Mouse (Mus musculus): Measurements from ENCODE around the gene Bcl2l14. TPM values are rescaled to one million over a fixed set of nuclear protein-coding genes. Genes with fewer than 3 reads are reported as not detected.

Bcl2l14 gene
- polyA plus RNA-seq, 1 experiment, result not detected

DNA sequence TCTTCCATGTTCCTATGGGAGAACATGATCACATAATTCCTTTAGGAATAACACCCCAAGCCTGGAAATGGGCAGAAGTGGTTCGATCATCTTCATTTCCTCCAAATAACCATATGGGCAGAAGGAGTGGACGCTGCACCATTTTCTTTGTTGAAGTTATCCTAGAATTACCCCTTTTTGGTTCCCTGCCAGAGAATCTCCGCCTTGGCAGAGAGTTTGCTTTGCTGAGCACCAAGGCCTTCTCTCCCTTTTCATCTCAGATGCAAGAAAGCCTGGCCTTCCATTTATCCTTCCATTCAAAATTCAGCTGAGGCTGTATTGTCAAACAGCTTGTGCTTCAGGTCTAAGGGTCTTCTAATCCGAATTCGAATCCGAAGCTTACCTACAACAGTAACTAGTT, 25.8 kb downstream of the Bcl2l14 start:
- Histone ChIP-seq H3K4me1 (peaks cover 6% of the 10 kb centered on the region), H3K27me3 (replicated peaks) (peaks cover 12% of the 10 kb centered on the region), H3K4me3 (replicated peaks) (no peak overlapping the region), H3K36me3 (replicated peaks; ENCODE audit: low read length) (no peaks in the 10 kb centered on the region), H3K9me3 (no peaks in the 10 kb centered on the region)
- TF ChIP-seq GATA1 (IDR thresholded peaks at IDR 0.05; ENCODE audit: borderline replicate concordance, low read length) (no peak), FLI1 (IDR thresholded peaks at IDR 0.05; ENCODE audit: low read length) (no peak)

DNA sequence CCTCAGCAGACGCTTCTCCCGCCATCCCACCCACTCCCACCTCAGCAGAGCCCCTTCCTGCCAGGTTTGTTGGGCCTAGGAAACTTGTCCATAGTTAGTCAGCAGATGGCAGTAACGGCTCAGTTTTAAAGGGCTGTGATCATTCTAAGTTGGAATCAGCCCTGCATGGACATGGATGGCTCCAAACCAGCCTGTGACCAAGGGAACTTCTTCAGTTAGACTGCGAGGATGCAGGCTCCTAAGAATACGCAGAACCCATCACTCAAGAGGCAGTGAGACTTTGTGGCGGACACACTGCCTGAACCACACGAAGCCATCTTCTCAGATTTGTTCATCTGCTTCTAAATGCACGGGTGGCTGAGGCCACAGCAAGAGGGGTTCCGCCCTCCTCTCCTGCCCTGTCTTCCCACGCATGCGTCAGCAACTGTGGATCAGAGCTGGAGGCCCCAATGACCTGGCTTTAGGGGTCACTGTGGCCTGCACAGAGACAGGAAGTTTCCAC, 29.1 kb downstream of the Bcl2l14 start:
- TF ChIP-seq FLI1 (IDR thresholded peaks at IDR 0.05; ENCODE audit: low read length), result no peak
- TF ChIP-seq GATA1 (IDR thresholded peaks at IDR 0.05; ENCODE audit: borderline replicate concordance, low read length), result no peak
- peak overlapping the region; percentile 18 for H3K4me3 ChIP-seq (replicated peaks)
- peaks cover 6% of the 10 kb centered on the region for H3K36me3 ChIP-seq (replicated peaks; ENCODE audit: low read length)
- peaks cover 5% of the 10 kb centered on the region for H3K27me3 ChIP-seq (replicated peaks)
- peaks cover 6% of the 10 kb centered on the region for H3K4me1 ChIP-seq
- H3K9me3 ChIP-seq, result peaks cover 9% of the 10 kb centered on the region

DNA sequence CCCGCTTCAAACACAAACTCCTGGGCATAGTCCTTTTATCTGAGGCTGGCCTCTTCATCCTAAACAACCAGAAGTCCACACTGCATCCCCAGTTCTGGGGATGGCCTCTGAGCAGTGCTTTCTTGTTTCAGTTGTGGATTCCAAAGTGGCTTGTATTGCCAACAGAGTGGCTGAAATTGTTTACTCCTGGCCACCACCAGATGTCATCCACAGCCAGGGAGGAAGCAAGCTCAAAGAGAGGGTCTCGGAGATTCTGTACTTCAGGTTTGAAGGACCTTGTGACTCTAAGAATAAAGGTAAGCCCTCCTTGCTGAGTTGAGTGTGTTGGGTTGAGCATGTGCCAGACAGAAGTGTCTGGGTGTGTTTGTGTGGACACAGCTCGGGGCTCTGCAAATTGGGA, 31.0 kb downstream of the Bcl2l14 start:
- no peak for TF ChIP-seq FLI1 (IDR thresholded peaks at IDR 0.05; ENCODE audit: low read length)
- no peak for TF ChIP-seq GATA1 (IDR thresholded peaks at IDR 0.05; ENCODE audit: borderline replicate concordance, low read length)
- peaks cover 9% of the 10 kb centered on the region for H3K9me3 ChIP-seq
- peaks cover 6% of the 10 kb centered on the region for H3K36me3 ChIP-seq (replicated peaks; ENCODE audit: low read length)
- peaks cover 22% of the 10 kb centered on the region for H3K4me1 ChIP-seq
- H3K27me3 ChIP-seq (replicated peaks), result peaks cover 5% of the 10 kb centered on the region
- H3K4me3 ChIP-seq (replicated peaks), result no peak overlapping the region

DNA sequence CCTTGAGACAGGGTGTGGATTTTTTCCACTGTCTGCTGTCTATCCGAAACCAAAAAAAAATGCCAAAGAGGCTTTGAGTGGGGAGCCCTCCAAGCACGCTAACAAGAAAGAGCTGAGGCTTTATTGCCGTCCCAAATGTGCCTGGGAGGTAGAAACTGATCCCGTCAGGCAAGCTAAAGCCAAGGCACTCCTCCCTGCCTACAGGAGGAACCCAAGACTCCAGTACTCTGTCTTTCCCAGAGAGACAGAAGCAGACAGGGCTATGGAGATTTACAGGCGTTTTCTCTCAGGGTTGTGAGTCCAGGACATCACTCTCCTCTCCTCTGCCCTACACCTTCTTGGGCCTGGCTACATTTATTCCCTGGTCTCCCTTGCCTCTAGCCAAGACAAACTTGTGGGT, 32.3 kb downstream of the Bcl2l14 start:
- H3K36me3 ChIP-seq (replicated peaks; ENCODE audit: low read length), result peaks cover 6% of the 10 kb centered on the region
- no peak overlapping the region for H3K4me3 ChIP-seq (replicated peaks)
- peaks cover 9% of the 10 kb centered on the region for H3K9me3 ChIP-seq

DNA sequence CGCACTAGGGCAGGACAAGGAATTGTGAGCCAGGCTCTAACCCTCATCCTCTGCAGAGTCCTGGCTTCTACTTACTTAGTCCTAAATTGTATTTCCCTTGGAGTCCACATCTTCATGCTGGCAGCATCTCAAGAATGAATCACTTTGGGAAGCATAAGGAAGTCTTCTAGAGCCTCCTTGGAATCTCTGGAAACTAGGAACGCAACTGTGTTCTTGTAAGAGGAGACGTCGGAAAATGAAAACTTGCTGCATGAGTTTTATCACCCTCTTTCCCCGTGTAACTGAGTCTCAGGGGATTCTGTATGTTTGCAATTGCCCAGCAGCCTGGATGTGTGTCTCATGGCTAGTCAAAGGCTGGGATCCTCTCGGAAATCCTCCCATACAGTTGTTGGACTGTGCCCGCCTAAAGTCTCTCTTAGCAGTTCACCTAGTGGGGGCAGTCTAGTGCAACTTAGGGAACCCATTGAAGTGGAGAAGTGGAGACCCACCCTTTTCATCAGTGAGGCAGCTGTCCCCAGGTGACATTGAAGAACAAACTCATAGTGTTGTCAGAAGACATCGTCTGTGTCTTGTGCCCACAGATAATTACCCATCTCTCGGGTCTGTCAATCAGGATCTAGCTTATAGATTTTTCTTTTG, 34.2 kb downstream of the Bcl2l14 start:
- Histone ChIP-seq H3K4me1 (peaks cover 49% of the 10 kb centered on the region), H3K36me3 (replicated peaks; ENCODE audit: low read length) (peaks cover 6% of the 10 kb centered on the region), H3K9me3 (peaks cover 9% of the 10 kb centered on the region), H3K27me3 (replicated peaks) (no peaks in the 10 kb centered on the region), H3K4me3 (replicated peaks) (no peak overlapping the region)
- no peak for TF ChIP-seq GATA1 (IDR thresholded peaks at IDR 0.05; ENCODE audit: borderline replicate concordance, low read length)
- no peak for TF ChIP-seq FLI1 (IDR thresholded peaks at IDR 0.05; ENCODE audit: low read length)

More for the DNA sequence above, 32.3 kb downstream of the Bcl2l14 start:
- Histone ChIP-seq H3K4me1 (peaks cover 35% of the 10 kb centered on the region), H3K27me3 (replicated peaks) (peaks cover 4% of the 10 kb centered on the region)
- TF ChIP-seq GATA1 (IDR thresholded peaks at IDR 0.05; ENCODE audit: borderline replicate concordance, low read length), result no peak
- TF ChIP-seq FLI1 (IDR thresholded peaks at IDR 0.05; ENCODE audit: low read length), result no peak

DNA sequence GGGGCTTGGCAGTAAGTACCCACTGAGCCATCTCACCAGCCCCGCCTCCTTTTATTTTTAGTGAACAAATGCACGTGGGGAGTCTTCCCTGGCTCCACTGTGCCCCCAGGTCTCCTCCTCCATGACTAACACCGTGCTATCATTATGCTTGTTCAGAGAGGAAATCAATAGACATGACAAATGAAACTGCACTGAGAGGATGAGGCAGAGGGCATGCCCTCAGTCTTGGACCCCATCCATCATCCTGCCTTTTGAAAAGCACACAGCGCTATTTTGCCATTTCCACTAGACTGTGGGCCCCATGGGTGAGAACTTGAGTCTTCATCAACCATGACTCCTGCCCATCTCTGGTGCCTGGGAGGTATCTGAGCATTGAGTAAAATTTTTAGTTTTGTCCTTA, 35.5 kb downstream of the Bcl2l14 start:
- peaks cover 15% of the 10 kb centered on the region for H3K9me3 ChIP-seq
- H3K27me3 ChIP-seq (replicated peaks), result no peaks in the 10 kb centered on the region
- H3K36me3 ChIP-seq (replicated peaks; ENCODE audit: low read length), result peaks cover 8% of the 10 kb centered on the region
- no peak for TF ChIP-seq FLI1 (IDR thresholded peaks at IDR 0.05; ENCODE audit: low read length)
- TF ChIP-seq GATA1 (IDR thresholded peaks at IDR 0.05; ENCODE audit: borderline replicate concordance, low read length), result no peak
- peaks cover 50% of the 10 kb centered on the region for H3K4me1 ChIP-seq
- H3K4me3 ChIP-seq (replicated peaks), result no peak overlapping the region

DNA sequence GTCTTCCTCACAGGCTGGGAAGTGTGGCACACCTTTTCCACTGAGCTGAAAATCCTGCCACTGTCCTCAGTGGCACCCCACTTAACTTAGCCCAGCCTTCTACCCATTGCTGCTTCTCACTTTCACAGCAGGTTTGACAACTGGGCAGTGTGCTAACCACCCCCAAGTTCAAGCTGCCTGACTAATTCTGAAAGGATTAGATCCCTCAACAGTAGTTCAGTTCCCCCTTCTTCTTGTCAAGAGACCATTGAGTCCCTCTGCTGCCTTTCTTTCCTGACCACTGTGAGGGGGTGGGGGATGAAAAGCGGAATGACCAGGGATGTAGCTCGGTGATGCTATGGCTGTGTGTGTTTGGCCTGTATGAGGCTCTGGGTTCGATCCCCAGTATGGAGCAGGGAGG, 37.2 kb downstream of the Bcl2l14 start:
- H3K27me3 ChIP-seq (replicated peaks), result peaks cover 1% of the 10 kb centered on the region
- peaks cover 9% of the 10 kb centered on the region for H3K9me3 ChIP-seq

GRCm38 (mm10) chr6:134434044-134434443, 37.9 kb downstream of the Bcl2l14 start:
- H3K27me3 ChIP-seq (replicated peaks), result peaks cover 3% of the 10 kb centered on the region
- H3K4me3 ChIP-seq (replicated peaks), result no peak overlapping the region
- H3K36me3 ChIP-seq (replicated peaks; ENCODE audit: low read length), result peaks cover 2% of the 10 kb centered on the region
- peaks cover 6% of the 10 kb centered on the region; the same call in 1 of the 2 replicates for H3K9me3 ChIP-seq
- peaks cover 56% of the 10 kb centered on the region for H3K4me1 ChIP-seq
- TF ChIP-seq FLI1 (IDR thresholded peaks at IDR 0.05; ENCODE audit: low read length) (no peak), GATA1 (IDR thresholded peaks at IDR 0.05; ENCODE audit: borderline replicate concordance, low read length) (no peak)

More for the DNA sequence above, 37.2 kb downstream of the Bcl2l14 start:
- no peak for TF ChIP-seq GATA1 (IDR thresholded peaks at IDR 0.05; ENCODE audit: borderline replicate concordance, low read length)
- no peak for TF ChIP-seq FLI1 (IDR thresholded peaks at IDR 0.05; ENCODE audit: low read length)
- no peak overlapping the region for H3K4me3 ChIP-seq (replicated peaks)
- peaks cover 2% of the 10 kb centered on the region for H3K36me3 ChIP-seq (replicated peaks; ENCODE audit: low read length)
- peaks cover 56% of the 10 kb centered on the region for H3K4me1 ChIP-seq

- Histone ChIP-seq H3K27me3 (replicated peaks) (peaks cover 11% of the 10 kb centered on the region), H3K9me3 (peaks cover 6% of the 10 kb centered on the region; the same call in 1 of the 2 replicates), H3K4me1 (peaks cover 63% of the 10 kb centered on the region), H3K36me3 (replicated peaks; ENCODE audit: low read length) (peaks cover 2% of the 10 kb centered on the region), H3K4me3 (replicated peaks) (peak overlapping the region; percentile 33)
- TF ChIP-seq GATA1 (IDR thresholded peaks at IDR 0.05; ENCODE audit: borderline replicate concordance, low read length), result no peak
- TF ChIP-seq FLI1 (IDR thresholded peaks at IDR 0.05; ENCODE audit: low read length), result no peak
Measured at GRCm38 (mm10) chr6:134434866-134435390, 38.8 kb downstream of the Bcl2l14 start.

DNA sequence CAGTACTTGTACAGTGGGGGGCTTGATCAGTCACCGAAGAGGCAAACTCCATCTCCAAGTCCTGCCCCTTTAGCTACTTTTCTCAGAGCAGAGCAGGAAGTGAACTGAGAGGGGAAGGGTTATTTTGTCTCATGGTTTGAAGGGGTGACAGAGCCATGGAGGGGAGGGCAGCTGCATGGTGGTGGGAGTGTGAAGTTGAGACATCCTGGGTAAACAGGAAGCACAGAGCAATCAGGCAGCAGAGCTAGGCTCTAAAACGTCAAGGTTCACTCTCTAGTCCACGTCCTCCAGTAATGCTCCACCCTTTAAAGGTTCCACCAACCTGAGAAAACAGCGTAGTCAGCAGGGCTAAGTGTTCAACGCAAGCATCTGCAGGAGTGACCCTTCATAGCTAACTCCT, 40.8 kb downstream of the Bcl2l14 start:
- peaks cover 2% of the 10 kb centered on the region for H3K36me3 ChIP-seq (replicated peaks; ENCODE audit: low read length)
- no peak overlapping the region for H3K4me3 ChIP-seq (replicated peaks)
- H3K9me3 ChIP-seq, result peaks cover 6% of the 10 kb centered on the region; the same call in 1 of the 2 replicates
- peaks cover 16% of the 10 kb centered on the region for H3K27me3 ChIP-seq (replicated peaks)
- TF ChIP-seq GATA1 (IDR thresholded peaks at IDR 0.05; ENCODE audit: borderline replicate concordance, low read length) (no peak), FLI1 (IDR thresholded peaks at IDR 0.05; ENCODE audit: low read length) (no peak)
- peaks cover 54% of the 10 kb centered on the region for H3K4me1 ChIP-seq

Measured in megakaryocyte, embryonic 14.5 days (primary cell).